Mouse (Mus musculus) B cell, adult (primary cell): Measurements from ENCODE around the gene Ralgapa1. TPM values are rescaled to one million over a fixed set of nuclear protein-coding genes. Genes with fewer than 3 reads are reported as not detected.

Experiments used
- total RNA-seq: library from RNA; stranded (reverse); gene quantifications from 4 replicates; pipeline ENCODE4 v1.2.4, GENCODE M21; 2023; ENCODE audit not compliant: inconsistent age

The Ralgapa1 gene
- 56.7 to 67.1 TPM (median 61.6 TPM) in 4 replicates for total RNA-seq

GRCm38 (mm10) chr12:55820661-55821314 is at the start of gene Ralgapa1:
Gene Ralgapa1 (minus strand): TSS chr12:55821167.

GRCm38 (mm10) chr12:55836199-55836951 is 15.4 kb upstream of the Ralgapa1 start, which contains the start of gene Brms1l:
Gene Brms1l (plus strand): TSS chr12:55836324.

GRCm38 (mm10) chr12:55598887-55599561 is 221.9 kb downstream of the Ralgapa1 start, which contains the start of gene Insm2:
Gene Insm2 (plus strand): TSS chr12:55599427.

GRCm38 (mm10) chr12:55565206-55565605 is 255.8 kb downstream of the Ralgapa1 start, which contains the start of gene Aldoart2:
Gene Aldoart2 (plus strand): TSS chr12:55565239.

Other genes with a start within 250 kb of the Ralgapa1 start
- not detected in 4 replicates for gene Insm2, start 221.7 kb downstream of the Ralgapa1 start, total RNA-seq
- gene Brms1l, start 15.2 kb upstream of the Ralgapa1 start, total RNA-seq: 23.1 to 31.4 TPM (median 25.4 TPM) in 4 replicates